Mouse (Mus musculus) hindbrain, postnatal 0 days (tissue): ENCODE measurements around the gene Lrfn2. TPM values are rescaled to one million over a fixed set of nuclear protein-coding genes. Genes with fewer than 3 reads are reported as not detected.

Experiments
- ATAC-seq: fragments of 200-750 bp; cut with Nextera tagmentation; 2 replicates; pipeline ENCODE4 v1.8.0; 2017; ENCODE audit warnings: mild to moderate bottlenecking, moderate TSS enrichment, moderate library complexity
- DNase-seq: peaks from one replicate; pipeline ENCODE4 v3.0.0-alpha.2; 2015; ENCODE audit warnings: low spot score
- H3K27ac ChIP-seq: fragments of 300-500 bp; sonication (generic); 2 replicates; pipeline ENCODE4 v1.5.1; 2014; ENCODE audit warnings: mild to moderate bottlenecking
- H3K27me3 ChIP-seq: fragments of 300-500 bp; sonication (generic); 2 replicates; pipeline ENCODE4 v1.6.1; 2014; ENCODE audit warnings: low read length, mixed read lengths; ENCODE audit not compliant: insufficient read depth
- H3K36me3 ChIP-seq: fragments of 300-500 bp; sonication (generic); 2 replicates; pipeline ENCODE4 v1.6.1; 2014; ENCODE audit warnings: low read length, mixed read lengths; ENCODE audit not compliant: insufficient read depth
- H3K4me1 ChIP-seq: fragments of 300-500 bp; sonication (generic); 2 replicates; pipeline ENCODE4 v1.6.1; 2014; ENCODE audit warnings: antibody characterized with exemption, low read length, mixed read lengths; ENCODE audit not compliant: insufficient read depth
- H3K4me2 ChIP-seq: fragments of 300-500 bp; sonication (generic); 2 replicates; pipeline ENCODE4 v1.6.1; 2014; ENCODE audit warnings: low read depth, mild to moderate bottlenecking, low read length, moderate library complexity, mixed read lengths
- H3K4me3 ChIP-seq: fragments of 300-500 bp; sonication (generic); 2 replicates; pipeline ENCODE4 v1.5.1; 2014; ENCODE audit warnings: low read length
- H3K9ac ChIP-seq: fragments of 300-500 bp; sonication (generic); replicated peaks from 2 replicates; pipeline ENCODE4 v1.6.1; 2014; ENCODE audit warnings: mild to moderate bottlenecking, low read length, moderate library complexity, mixed read lengths
- H3K9me3 ChIP-seq: fragments of 300-500 bp; sonication (generic); 2 replicates; pipeline ENCODE4 v1.6.1; 2016; ENCODE audit warnings: low read length, mixed read lengths
- CTCF ChIP-seq: IDR thresholded peaks from 2 replicates; pipeline ENCODE4 v1.5.1; 2016; ENCODE audit warnings: antibody characterized with exemption, control low read depth, low read depth
- WGBS: fragments of 180-500 bp; shearing (Covaris S2); extraction: QIAGEN DNeasy Blood & Tissue Kit; methylation state at CpG from one replicate; pipeline ENCODE4 v1.1.7; 2014; 5-methylcytosine and 5-hydroxymethylcytosine counted together
- polyA plus RNA-seq: library from polyadenylated mRNA; unstranded; fragments of >200 nt; fragmentation: Nextera tagmentation; extraction: Ambion mirVana; gene quantifications from 2 replicates; pipeline ENCODE4 v1.2.1, GENCODE M21; 2015
- total RNA-seq: library from RNA; depleted of rRNA; stranded (reverse); fragments of >200 nt; gene quantifications from 2 replicates; pipeline ENCODE4 v1.2.3, GENCODE M21; 2014

The Lrfn2 gene
- total and polyA plus RNA-seq, 2 experiments from 2014 or later = 11.9 to 28.3 TPM

DNA sequence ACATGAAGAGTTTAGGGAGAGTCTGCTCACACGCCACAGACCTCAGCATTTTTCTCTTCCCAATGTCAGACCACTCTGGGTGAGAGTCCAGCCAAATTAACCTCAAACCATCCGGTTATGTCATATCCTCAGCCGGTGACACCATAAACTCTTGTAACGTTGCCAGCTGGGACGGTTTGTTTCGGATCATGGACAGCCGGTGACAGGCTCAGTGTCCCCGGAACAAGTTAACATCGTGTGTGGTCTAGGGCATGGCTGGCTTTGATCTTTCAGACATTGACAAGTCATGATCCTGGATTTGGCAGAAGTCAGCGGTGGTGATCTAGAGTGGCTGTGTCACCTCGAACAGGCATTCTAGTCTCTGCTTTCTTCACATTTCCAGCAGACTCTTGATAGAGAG lies 119.1 kb downstream of the Lrfn2 start:
- no peak overlapping the region for H3K27ac ChIP-seq
- H3K9me3 ChIP-seq = no peaks in the 10 kb centered on the region
- H3K36me3 ChIP-seq = no peaks in the 10 kb centered on the region
- H3K27me3 ChIP-seq = no peaks in the 10 kb centered on the region
- ATAC-seq = no peak
- H3K4me1 ChIP-seq = no peaks in the 10 kb centered on the region
- no peak overlapping the region for H3K4me2 ChIP-seq
- no peak for TF ChIP-seq CTCF
- peak; percentile 13 for DNase-seq
- H3K4me3 ChIP-seq = no peak overlapping the region
- WGBS = 72% methylated on average over 11 of the region's 11 CpGs
- no peak overlapping the region for H3K9ac ChIP-seq

DNA sequence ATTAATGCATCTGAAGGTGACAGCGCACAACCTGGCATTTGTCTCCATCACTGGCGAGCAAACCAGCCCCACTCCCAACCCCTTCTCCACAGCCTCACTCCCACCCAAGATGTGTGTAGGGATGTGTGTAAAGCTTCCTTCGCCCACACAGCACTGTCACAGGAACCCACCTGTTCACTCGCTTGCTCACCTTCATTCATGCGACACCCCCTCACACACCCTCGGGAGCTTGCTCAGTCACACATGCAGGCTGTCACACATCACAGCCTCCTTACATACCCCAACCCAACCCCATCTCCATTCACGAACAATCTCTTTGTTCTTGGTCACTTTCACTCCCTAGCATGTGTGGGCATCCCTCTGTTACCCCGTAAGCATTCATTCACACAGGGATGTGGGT lies 129.0 kb downstream of the Lrfn2 start:
- no peaks in the 10 kb centered on the region for H3K36me3 ChIP-seq
- no peak overlapping the region for H3K4me3 ChIP-seq
- no peaks in the 10 kb centered on the region for H3K4me1 ChIP-seq
- H3K4me2 ChIP-seq = no peak overlapping the region
- no peaks in the 10 kb centered on the region for H3K27me3 ChIP-seq
- 75% methylated on average over 8 of the region's 8 CpGs for WGBS
- DNase-seq (no peak), ATAC-seq (no peak)
- no peak overlapping the region for H3K27ac ChIP-seq
- no peaks in the 10 kb centered on the region for H3K9me3 ChIP-seq
- no peak for TF ChIP-seq CTCF
- H3K9ac ChIP-seq = no peak overlapping the region

DNA sequence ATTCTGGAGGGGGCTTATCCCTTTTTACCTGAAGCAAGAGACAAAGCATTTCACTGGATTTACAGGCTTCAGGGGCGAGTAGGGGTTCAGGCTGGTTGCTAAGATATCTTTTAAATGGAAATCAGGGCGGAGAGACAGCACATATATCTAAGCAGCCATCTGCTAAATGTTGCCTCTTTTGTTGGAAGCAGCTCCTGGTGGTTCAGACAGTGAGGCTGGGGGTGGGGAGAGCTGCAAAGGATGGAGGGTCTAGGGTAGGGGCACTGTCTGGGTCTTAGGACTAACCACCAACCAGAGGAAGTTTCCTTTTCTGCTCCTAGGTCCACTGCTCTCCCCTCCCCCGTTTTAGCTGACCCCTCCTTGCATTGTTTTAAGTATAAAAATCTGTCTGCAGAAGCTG lies 131.6 kb downstream of the Lrfn2 start:
- DNase-seq = no peak
- WGBS = 25% methylated on average over 3 of the region's 3 CpGs
- Histone ChIP-seq H3K9me3 (no peaks in the 10 kb centered on the region), H3K27ac (no peak overlapping the region; the same call in 1 of the 2 replicates), H3K36me3 (no peaks in the 10 kb centered on the region), H3K4me2 (no peak overlapping the region), H3K9ac (no peak overlapping the region), H3K27me3 (no peaks in the 10 kb centered on the region), H3K4me3 (no peak overlapping the region), H3K4me1 (no peaks in the 10 kb centered on the region)
- no peak for TF ChIP-seq CTCF
- 0 out of 2 replicates have a peak, but pooled peaks have one; percentile 10 for ATAC-seq

DNA sequence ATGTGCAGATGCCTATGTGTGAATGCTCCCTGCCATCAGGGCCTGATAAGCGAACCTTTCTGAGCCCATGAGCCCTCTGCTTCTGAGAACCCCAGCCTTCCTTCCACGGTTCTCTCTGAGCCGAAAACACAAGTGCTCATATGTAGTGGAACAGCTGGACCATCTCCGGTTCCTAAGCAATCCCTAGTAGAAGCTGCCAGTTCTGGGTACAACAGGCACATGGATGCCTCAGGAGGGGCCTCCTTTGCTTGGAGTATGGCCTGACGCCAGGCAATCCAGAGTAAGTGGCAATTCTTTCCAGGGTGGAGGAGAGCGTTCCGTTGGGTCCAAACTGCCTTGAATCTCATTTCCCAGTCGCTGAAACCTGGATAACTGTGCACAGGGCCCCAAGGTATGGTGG lies 132.3 kb downstream of the Lrfn2 start:
- Histone ChIP-seq H3K36me3 (no peaks in the 10 kb centered on the region), H3K4me1 (no peaks in the 10 kb centered on the region), H3K27me3 (no peaks in the 10 kb centered on the region), H3K27ac (no peak overlapping the region), H3K9me3 (no peaks in the 10 kb centered on the region), H3K4me3 (no peak overlapping the region), H3K4me2 (no peak overlapping the region), H3K9ac (no peak overlapping the region)
- DNase-seq (peak; percentile 18), ATAC-seq (no peak)
- no peak for TF ChIP-seq CTCF
- WGBS = 52% methylated on average over 8 of the region's 8 CpGs

DNA sequence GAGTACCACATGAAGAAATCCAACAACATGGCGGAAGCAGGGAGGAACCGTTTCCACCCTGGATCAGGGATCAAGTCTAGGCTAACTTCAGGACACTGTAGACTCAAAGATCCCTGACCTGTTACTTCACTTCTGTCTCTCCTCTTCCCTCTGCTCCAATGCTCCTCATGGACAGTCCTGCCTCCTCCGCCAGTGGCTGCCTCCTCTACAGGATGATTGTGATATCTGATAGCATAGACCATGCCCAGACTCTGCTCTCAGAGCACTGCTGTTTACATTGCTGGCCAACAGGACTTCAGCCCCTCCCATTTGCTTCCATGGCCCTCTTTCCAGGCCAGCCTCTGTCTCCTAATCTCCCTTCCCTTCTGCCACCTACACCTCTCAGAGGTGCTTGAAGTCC lies 132.9 kb downstream of the Lrfn2 start:
- DNase-seq = no peak
- Histone ChIP-seq H3K9me3 (no peaks in the 10 kb centered on the region), H3K27me3 (no peaks in the 10 kb centered on the region), H3K4me1 (no peaks in the 10 kb centered on the region), H3K9ac (no peak overlapping the region), H3K36me3 (no peaks in the 10 kb centered on the region), H3K27ac (no peak overlapping the region), H3K4me2 (no peak overlapping the region), H3K4me3 (no peak overlapping the region)
- no peak for ATAC-seq
- TF ChIP-seq CTCF = no peak
- WGBS = 93% methylated on average over 3 of the region's 3 CpGs

DNA sequence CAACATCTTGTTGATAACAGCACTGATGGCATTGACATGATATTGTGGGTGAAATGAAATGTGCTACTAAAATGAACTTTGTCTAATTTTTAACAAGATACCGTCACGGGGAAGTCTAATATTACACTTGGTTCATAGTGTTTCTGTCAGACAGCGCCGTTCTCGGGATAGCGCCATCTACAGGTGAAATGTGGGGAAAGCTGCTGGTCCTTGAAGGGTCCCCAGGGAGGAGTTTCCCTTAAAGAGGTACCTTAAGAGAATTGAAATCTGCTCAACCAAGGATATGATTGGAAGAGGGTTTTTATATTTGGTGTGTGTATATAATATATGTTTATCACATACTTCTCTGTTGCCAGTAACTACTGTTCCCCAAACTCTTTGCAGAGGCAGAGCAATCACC lies 134.6 kb downstream of the Lrfn2 start:
- Histone ChIP-seq H3K9ac (no peak overlapping the region), H3K4me1 (no peaks in the 10 kb centered on the region), H3K36me3 (no peaks in the 10 kb centered on the region), H3K27me3 (no peaks in the 10 kb centered on the region), H3K9me3 (no peaks in the 10 kb centered on the region), H3K4me3 (no peak overlapping the region), H3K4me2 (no peak overlapping the region), H3K27ac (no peak overlapping the region)
- no peak for ATAC-seq
- TF ChIP-seq CTCF = peak; percentile 35
- 65% methylated on average over 6 of the region's 6 CpGs for WGBS
- DNase-seq = peak; percentile 45

DNA sequence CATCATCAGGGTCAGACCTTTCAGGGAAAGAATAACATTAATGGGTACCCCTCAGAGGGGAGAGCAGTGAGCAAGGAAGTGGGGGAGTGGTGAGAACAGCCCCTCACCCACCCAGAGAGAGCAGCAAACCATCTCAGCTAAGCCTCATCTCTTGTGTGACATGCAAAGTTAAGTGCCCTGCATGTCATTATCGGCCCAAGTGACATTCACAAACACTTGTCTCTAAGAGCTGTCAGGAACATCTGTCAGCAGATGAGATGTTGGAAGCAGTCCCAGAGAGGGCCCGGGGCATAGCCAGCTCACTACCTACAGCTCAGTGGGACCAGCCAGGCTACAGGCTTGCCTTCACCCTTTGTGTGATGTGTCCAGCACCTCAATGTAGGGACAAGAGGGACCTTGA lies 146.0 kb downstream of the Lrfn2 start:
- H3K27ac ChIP-seq = no peak overlapping the region
- no peaks in the 10 kb centered on the region for H3K27me3 ChIP-seq
- H3K9ac ChIP-seq = no peak overlapping the region
- no peak overlapping the region for H3K4me2 ChIP-seq
- ATAC-seq = no peak
- H3K36me3 ChIP-seq = no peaks in the 10 kb centered on the region
- H3K9me3 ChIP-seq = no peaks in the 10 kb centered on the region
- 27% methylated on average over 2 of the region's 2 CpGs for WGBS
- peak; percentile 17 for DNase-seq
- H3K4me1 ChIP-seq = no peaks in the 10 kb centered on the region
- no peak overlapping the region for H3K4me3 ChIP-seq
- TF ChIP-seq CTCF = no peak
